Mouse (Mus musculus) cortical plate, adult 2 months (tissue): ENCODE measurements around the gene Dact2.

Source experiments
- CTCF ChIP-seq: fragments of 200-500 bp; IDR thresholded peaks from 2 replicates; pipeline ENCODE4 v1.5.1; 2011; ENCODE audit warnings: mild to moderate bottlenecking, control low read depth, low read length; ENCODE audit not compliant: insufficient read depth; ENCODE audit errors: extremely low read depth
- POLR2A ChIP-seq: fragments of 200-500 bp; IDR thresholded peaks from 2 replicates; pipeline ENCODE4 v1.6.1; 2011; ENCODE audit warnings: mild to moderate bottlenecking, low read length, control low read depth; ENCODE audit not compliant: insufficient read depth; ENCODE audit errors: extremely low read depth

- TF ChIP-seq CTCF, result no peak
- TF ChIP-seq POLR2A, result no peak
These were observed 30.8 kb upstream of the Dact2 start for GRCm38 (mm10) chr17:14234774-14235389.
